Mouse (Mus musculus) layer of hippocampus, adult 18-20 months (tissue): Measurements from ENCODE around the gene Shisa7. TPM values are rescaled to one million over a fixed set of nuclear protein-coding genes. Genes with fewer than 3 reads are reported as not detected.

Experiments used
- total RNA-seq, 2 experiments: library from RNA; stranded (reverse); gene quantifications; 2 replicates each; pipeline ENCODE4 v1.2.3; 2021

The Shisa7 gene
- total RNA-seq, 2 experiments from 2014 or later = 150 to 162 TPM

Other genes with a start within 250 kb of the Shisa7 start
- gene Ptprh, start 240.7 kb downstream of the Shisa7 start, total RNA-seq = under 1 TPM; 0.38 to 0.50 TPM
- 10 to 100 TPM; 15.1 to 15.9 TPM for gene Tmem86b, start 213.3 kb downstream of the Shisa7 start, total RNA-seq
- gene Ppp6r1, start 185.7 kb downstream of the Shisa7 start, total RNA-seq = 100 to 1,000 TPM; 127 TPM
- 10 to 100 TPM; 82.7 to 92.4 TPM for gene Hspbp1, start 159.6 kb downstream of the Shisa7 start, total RNA-seq
- gene Brsk1, start 154.1 kb downstream of the Shisa7 start, total RNA-seq = 100 to 1,000 TPM; 368 to 369 TPM
- gene Tmem150b, start 119.4 kb downstream of the Shisa7 start, total RNA-seq = under 1 TPM; 0.10 to 0.15 TPM
- 10 to 100 TPM; 28.3 to 30.3 TPM for gene Kmt5c, start 104.6 kb downstream of the Shisa7 start, total RNA-seq
- 1 to 10 TPM; 9.0 to 9.6 TPM for gene Cox6b2, start 91.6 kb downstream of the Shisa7 start, total RNA-seq
- not detected for gene Fam71e2, start 73.4 kb downstream of the Shisa7 start, total RNA-seq
- under 1 TPM; 0.15 to 0.27 TPM for gene Il11, start 61.8 kb downstream of the Shisa7 start, total RNA-seq
- gene Tmem190, start 61.8 kb downstream of the Shisa7 start, total RNA-seq = not detected
- gene Tmem238, start 55.0 kb downstream of the Shisa7 start, total RNA-seq = 1 to 10 TPM; 2.8 to 2.9 TPM
- gene Rpl28, start 51.8 kb downstream of the Shisa7 start, total RNA-seq = 100 to 1,000 TPM; 474 to 485 TPM
- gene Ube2s, start 32.1 kb downstream of the Shisa7 start, total RNA-seq = 100 to 1,000 TPM; 102 to 121 TPM
- gene Isoc2b, start 25.6 kb upstream of the Shisa7 start, total RNA-seq = 1 to 10 TPM; 4.4 to 6.3 TPM
- gene Isoc2a, start 32.5 kb upstream of the Shisa7 start, total RNA-seq = 10 to 100 TPM; 14.9 to 15.9 TPM
- gene Gm36210, start 61.8 kb upstream of the Shisa7 start, total RNA-seq = under 1 TPM in 1 of 2 experiments, not detected in 1; 0.25 TPM
- gene Zfp628, start 70.5 kb upstream of the Shisa7 start, total RNA-seq = 10 to 100 TPM; 13.9 to 15.1 TPM
- gene Nat14, start 77.3 kb upstream of the Shisa7 start, total RNA-seq = 100 to 1,000 TPM; 114 to 119 TPM
- 1 to 10 TPM; 1.8 to 2.6 TPM for gene Ssc5d, start 81.1 kb upstream of the Shisa7 start, total RNA-seq
- gene Sbk2, start 119.7 kb upstream of the Shisa7 start, total RNA-seq = under 1 TPM; 0.17 to 0.38 TPM
- 1 to 10 TPM in 1 of 2 experiments, under 1 TPM in 1; 0.62 to 1.0 TPM for gene Sbk3, start 126.5 kb upstream of the Shisa7 start, total RNA-seq
- gene Zfp579, start 151.5 kb upstream of the Shisa7 start, total RNA-seq = 10 to 100 TPM; 27.2 to 34.9 TPM
- gene Zfp524, start 169.7 kb upstream of the Shisa7 start, total RNA-seq = 1 to 10 TPM; 8.4 TPM
- gene Fiz1, start 170.0 kb upstream of the Shisa7 start, total RNA-seq = 10 to 100 TPM; 20.8 to 24.5 TPM
- gene Gm44973, start 170.8 kb upstream of the Shisa7 start, total RNA-seq = not detected
- gene Zfp865, start 175.7 kb upstream of the Shisa7 start, total RNA-seq = 10 to 100 TPM; 35.9 TPM
- 10 to 100 TPM; 60.6 to 68.5 TPM for gene Ccdc106, start 175.9 kb upstream of the Shisa7 start, total RNA-seq
- gene 4632433K11Rik, start 189.4 kb upstream of the Shisa7 start, total RNA-seq = under 1 TPM in 1 of 2 experiments, not detected in 1; 0.45 TPM
- 1 to 10 TPM; 4.3 to 5.1 TPM for gene Zfp784, start 193.8 kb upstream of the Shisa7 start, total RNA-seq
- gene Zfp580, start 206.8 kb upstream of the Shisa7 start, total RNA-seq = 10 to 100 TPM; 28.7 to 31.7 TPM
- 100 to 1,000 TPM; 181 TPM for gene U2af2, start 217.4 kb upstream of the Shisa7 start, total RNA-seq
- 100 to 1,000 TPM; 558 to 565 TPM for gene Epn1, start 235.5 kb upstream of the Shisa7 start, total RNA-seq